Mouse (Mus musculus) spleen, adult 18-20 months (tissue): ENCODE results near the gene Prkd2.

Experiments
- DNase-seq, 2 experiments: peaks; one replicate each; pipeline ENCODE4 v3.0.0; 2022; ENCODE audit warnings: mixed read lengths in 2 of 2

Gene Prkd2

GRCm38 (mm10) chr7:16869497-16869896, 26.8 kb downstream of the Prkd2 start:
- no peak for DNase-seq

- no peak for DNase-seq
These were observed 28.9 kb downstream of the Prkd2 start for GRCm38 (mm10) chr7:16871600-16871999.

- DNase-seq, result no peak
These were observed 29.8 kb downstream of the Prkd2 start for GRCm38 (mm10) chr7:16872478-16872877.

- no peak for DNase-seq
These were observed 30.7 kb downstream of the Prkd2 start for GRCm38 (mm10) chr7:16873392-16873791.

- DNase-seq, result peak; percentile 62 to 81
These were observed 31.5 kb downstream of the Prkd2 start for GRCm38 (mm10) chr7:16874190-16874589.

GRCm38 (mm10) chr7:16874756-16875309, 32.1 kb downstream of the Prkd2 start:
- peak; percentile 98 to 99 for DNase-seq

- no peak for DNase-seq
These were observed 32.4 kb downstream of the Prkd2 start, which contains the start of gene Dact3 for GRCm38 (mm10) chr7:16875310-16875325. Gene Dact3, plus strand, starts transcription at chr7:16875317.

GRCm38 (mm10) chr7:16875326-16875725, 32.6 kb downstream of the Prkd2 start:
- DNase-seq, result no peak

GRCm38 (mm10) chr7:16876006-16876405, 33.3 kb downstream of the Prkd2 start:
- no peak for DNase-seq

- DNase-seq, result no peak
These were observed 33.9 kb downstream of the Prkd2 start for GRCm38 (mm10) chr7:16876608-16877007.

GRCm38 (mm10) chr7:16877717-16878116, 35.0 kb downstream of the Prkd2 start:
- no peak for DNase-seq

- DNase-seq, result no peak
These were observed 37.3 kb downstream of the Prkd2 start for GRCm38 (mm10) chr7:16879796-16880547.

- DNase-seq, result no peak
These were observed 37.9 kb downstream of the Prkd2 start for GRCm38 (mm10) chr7:16880615-16881014.

- DNase-seq, result no peak
These were observed 40.5 kb downstream of the Prkd2 start for GRCm38 (mm10) chr7:16883162-16883561.

GRCm38 (mm10) chr7:16884334-16884733, 41.6 kb downstream of the Prkd2 start:
- no peak for DNase-seq

GRCm38 (mm10) chr7:16885271-16885776, 42.6 kb downstream of the Prkd2 start:
- no peak for DNase-seq

GRCm38 (mm10) chr7:16885905-16886304, 43.2 kb downstream of the Prkd2 start:
- DNase-seq, result no peak

GRCm38 (mm10) chr7:16890536-16890935, 47.8 kb downstream of the Prkd2 start:
- no peak for DNase-seq

- DNase-seq, result no peak
These were observed 48.2 kb downstream of the Prkd2 start for GRCm38 (mm10) chr7:16890944-16891343.

GRCm38 (mm10) chr7:16891641-16892351, 49.1 kb downstream of the Prkd2 start, which contains the start of gene Gng8:
Gene Gng8, plus strand, starts transcription at chr7:16891786.
- peak; percentile 68 to 86 for DNase-seq

GRCm38 (mm10) chr7:16892352-16892730, 49.6 kb downstream of the Prkd2 start:
- no peak for DNase-seq

- no peak for DNase-seq
These were observed 50.9 kb downstream of the Prkd2 start for GRCm38 (mm10) chr7:16893612-16894011.

- DNase-seq, result no peak
These were observed 51.6 kb downstream of the Prkd2 start for GRCm38 (mm10) chr7:16894279-16894678.

GRCm38 (mm10) chr7:16895000-16895399, 52.3 kb downstream of the Prkd2 start:
- DNase-seq, result peak; percentile 54 to 69
